Mouse (Mus musculus) R1 (cell line): ENCODE measurements at regions not wholly inside any gene's neighbourhood (a gene's known extent, or its start where the extent isn't known, plus 50 kb on each side); places are given as distances from the start of the nearest gene placed in this dataset.

ENCODE experiments used
- DNase-seq: peaks from one replicate; pipeline ENCODE4 v3.0.0-alpha.2; 2018; ENCODE audit warnings: low read depth, low spot score

GRCm38 (mm10) chr12:97529556-97529955, 729.7 kb downstream of the Galc start:
- DNase-seq = no peak

- DNase-seq = no peak
Observed at GRCm38 (mm10) chr12:97525931-97526330, 733.3 kb downstream of the Galc start.

DNA sequence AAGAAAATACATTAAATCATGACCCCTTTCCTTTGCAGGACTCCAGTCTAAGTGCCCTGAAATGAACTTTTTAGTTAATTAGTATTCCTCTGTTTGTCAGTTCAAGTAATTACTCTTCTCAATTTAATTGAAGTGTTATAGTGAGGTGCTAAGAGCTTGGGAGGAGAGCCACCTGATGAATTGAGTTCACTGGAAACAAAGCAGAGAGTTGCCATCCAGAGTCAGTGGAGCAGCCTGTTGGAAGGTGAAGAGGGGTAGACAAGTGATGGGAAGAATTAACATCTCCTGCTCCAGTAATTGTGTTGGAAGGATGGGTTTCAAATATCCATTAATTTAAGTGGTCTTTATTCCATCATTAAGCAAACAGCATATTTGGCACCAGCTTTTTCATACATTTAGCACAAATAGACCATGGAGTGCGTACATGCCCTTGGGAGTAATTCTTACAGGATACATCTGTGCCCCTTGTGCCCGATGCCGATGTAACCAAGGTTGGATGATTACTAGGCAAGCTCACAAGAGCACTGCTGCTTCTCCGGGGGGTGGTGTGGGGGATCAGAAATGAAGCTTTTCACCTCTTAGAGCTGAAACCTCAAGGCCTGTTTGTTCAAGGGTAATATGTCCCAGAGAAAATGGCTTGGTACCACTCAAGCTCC, 739.3 kb downstream of the Galc start:
- DNase-seq = no peak

DNA sequence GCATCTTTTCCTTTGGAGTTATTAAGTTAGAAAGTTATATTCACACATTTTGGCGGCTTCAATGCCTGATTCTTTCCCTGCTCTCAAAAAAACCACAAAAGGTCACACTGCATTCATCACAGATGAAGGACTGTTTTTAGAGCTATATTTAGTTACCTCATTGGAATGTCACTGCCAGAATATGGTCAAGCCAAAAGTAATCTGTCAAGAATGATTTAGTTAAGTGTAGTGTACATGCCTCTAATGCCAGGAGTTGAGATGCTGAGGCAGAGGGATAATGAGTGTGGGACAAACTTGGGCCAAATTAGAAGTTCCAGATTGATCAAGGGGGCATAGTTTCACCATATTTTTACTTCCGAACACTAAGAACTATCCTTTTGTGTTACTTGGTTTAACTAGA, 741.7 kb downstream of the Galc start:
- DNase-seq = no peak

DNA sequence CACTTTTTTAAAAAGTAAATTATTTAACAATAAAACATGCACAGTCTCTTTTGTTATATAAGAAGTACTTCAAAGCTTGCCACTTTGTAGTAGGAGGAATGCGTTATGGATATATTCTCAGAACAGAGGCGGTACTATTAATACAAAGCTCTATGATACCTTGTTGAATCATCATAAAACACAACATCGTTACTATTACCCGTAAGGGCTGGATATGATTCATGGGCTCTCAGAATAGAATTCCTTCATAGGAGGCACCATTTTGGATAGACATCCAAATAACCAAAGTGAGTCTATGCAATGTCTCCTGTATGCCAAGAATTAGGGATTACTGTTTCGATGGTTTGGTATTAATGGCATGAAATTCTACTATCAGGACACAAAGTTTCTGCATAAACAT, 743.5 kb downstream of the Galc start:
- DNase-seq = no peak

- DNase-seq = no peak
Observed at GRCm38 (mm10) chr12:97511866-97512265, 747.4 kb downstream of the Galc start.

DNA sequence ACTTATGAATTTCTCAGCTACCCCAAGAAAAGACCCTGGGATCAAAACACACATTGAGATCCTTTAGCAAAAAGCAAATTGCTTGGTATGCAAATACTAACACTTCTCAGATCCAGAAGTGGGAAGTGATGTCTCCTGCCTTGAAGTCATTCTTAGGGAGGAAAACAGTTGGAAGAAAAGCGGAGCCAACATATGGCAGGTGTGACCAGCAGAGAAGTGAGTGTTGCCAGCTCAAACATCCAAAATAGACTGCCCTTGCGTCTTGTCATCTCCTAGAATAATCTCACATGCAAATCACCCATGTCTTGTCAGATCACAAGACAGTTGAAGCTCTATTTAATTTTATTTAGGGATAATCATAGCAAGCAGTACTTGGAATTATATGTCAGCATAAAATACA, 757.8 kb downstream of the Galc start:
- no peak for DNase-seq

- DNase-seq = no peak
Observed at GRCm38 (mm10) chr12:97483559-97483958, 775.7 kb downstream of the Galc start.

GRCm38 (mm10) chr12:97476466-97477250, 782.6 kb downstream of the Galc start:
- no peak for DNase-seq

- DNase-seq = no peak
Observed at GRCm38 (mm10) chr12:97475751-97476150, 783.5 kb downstream of the Galc start.

GRCm38 (mm10) chr12:97469183-97469582, 790.1 kb downstream of the Galc start:
- no peak for DNase-seq

GRCm38 (mm10) chr12:97436141-97436540, 823.1 kb downstream of the Galc start:
- no peak for DNase-seq

- DNase-seq = no peak
Observed at GRCm38 (mm10) chr12:97434021-97434420, 825.2 kb downstream of the Galc start.

DNA sequence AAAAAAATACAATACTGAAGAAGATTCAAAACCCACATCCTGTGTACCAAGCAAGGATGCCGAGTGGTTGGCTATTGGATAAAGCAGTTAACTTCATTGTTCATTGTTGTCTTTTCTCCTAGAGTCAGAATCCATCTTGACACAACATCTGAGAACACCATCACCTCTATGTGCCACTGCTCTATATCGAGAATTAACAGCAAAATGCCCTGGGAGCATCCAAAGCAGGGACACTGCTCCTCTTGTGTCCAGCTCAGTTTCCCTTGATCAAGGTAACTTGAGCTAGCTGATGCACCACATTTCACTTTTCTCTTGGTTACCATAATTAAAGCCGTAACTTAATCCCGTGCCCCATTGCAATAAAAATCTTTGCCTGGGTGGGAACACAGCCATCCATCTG, 826.6 kb downstream of the Galc start:
- DNase-seq = no peak

DNA sequence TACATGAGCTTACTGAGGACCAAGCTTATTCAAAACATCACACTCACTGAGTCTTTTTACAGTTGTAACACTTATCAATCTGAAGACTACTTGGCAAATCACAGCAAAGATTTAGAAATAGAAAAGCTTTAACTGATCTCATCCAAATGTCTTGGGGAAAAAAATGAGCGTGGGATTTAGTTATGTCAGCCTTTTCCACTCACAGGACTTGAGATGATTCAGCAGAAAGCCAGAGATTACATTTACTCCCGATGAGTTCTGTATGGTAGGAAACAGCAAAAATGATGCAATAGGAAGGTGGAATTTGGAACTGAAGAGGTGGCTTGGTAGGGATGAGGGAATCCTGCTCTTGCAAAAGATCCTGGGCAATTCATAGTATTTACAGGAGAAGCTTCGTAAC, 831.0 kb downstream of the Galc start:
- DNase-seq = no peak

GRCm38 (mm10) chr12:97424726-97425125, 834.5 kb downstream of the Galc start:
- no peak for DNase-seq

- DNase-seq = peak; percentile 36
Observed at GRCm38 (mm10) chr12:97403440-97403839, 855.8 kb downstream of the Galc start.

GRCm38 (mm10) chr12:97402412-97403396, 856.6 kb downstream of the Galc start:
- peak; percentile 58 for DNase-seq

DNA sequence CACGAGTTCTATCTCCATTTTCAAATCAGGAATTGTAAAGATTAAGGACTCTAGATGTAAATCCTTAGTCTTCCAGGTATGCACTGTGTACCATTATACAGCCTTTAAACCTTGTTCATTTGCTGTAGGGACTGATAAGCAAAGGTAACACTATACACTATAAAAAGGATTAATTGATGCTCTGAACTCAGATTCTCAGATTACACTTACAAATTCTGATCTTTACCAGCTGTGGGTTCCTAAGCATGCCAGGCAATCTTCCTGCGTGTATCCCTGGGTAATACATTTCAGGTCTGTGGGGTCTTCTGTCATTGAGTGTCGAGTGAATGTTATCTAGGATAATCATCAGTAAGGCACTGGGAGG, 860.7 kb downstream of the Galc start:
- DNase-seq = no peak

DNA sequence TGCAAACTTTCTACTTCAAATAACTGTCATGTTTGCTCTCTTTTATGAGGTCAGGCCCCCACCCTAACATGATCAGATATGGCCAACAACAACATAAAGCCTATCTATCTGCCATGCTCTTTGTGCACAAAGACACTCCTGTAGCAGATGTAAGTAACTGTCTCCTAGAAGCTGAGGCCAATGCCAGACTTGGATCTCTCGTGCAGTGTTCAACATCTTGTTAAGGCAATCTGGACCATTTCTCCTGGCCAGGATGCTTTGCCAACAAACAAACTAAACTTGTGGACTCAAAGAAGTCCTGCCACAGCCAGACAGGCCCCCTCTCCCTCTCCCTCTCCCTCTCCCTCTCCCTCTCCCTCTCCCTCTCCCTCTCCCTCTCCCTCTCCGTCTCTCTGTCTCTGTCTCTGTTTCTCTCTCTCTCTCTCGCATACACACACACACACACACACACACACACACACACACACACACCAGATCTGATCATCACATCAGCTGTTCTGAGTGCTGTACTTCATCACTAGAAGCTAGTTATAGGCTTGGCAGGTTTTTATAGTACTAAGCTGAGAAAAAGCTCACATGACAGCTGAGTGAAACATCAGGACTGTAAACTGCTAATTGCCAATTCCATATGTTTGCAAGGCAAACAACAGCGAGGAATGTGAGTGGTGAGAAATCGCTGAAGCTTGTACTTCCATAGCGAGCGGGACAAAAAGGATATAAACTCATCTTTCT, 861.2 kb downstream of the Galc start:
- DNase-seq = no peak

DNA sequence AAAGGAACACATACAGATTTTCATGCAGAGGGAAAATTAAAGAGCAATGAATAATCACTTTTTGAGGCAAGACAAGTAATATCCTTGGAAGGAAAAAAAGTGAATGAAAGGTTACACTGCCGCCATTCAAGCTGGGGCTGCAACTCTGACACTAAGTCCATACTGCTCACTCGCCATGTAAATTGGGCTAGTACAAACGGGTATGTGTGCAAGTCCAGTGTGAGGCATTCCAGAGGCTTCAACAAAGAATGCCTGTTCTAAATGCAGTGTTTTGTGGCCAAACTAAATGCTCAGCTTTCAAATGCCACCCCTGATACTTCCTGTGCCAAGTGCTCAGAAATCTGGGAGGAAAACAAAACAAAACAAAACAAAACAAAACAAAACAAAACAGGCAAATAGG, 897.5 kb downstream of the Galc start:
- no peak for DNase-seq

DNA sequence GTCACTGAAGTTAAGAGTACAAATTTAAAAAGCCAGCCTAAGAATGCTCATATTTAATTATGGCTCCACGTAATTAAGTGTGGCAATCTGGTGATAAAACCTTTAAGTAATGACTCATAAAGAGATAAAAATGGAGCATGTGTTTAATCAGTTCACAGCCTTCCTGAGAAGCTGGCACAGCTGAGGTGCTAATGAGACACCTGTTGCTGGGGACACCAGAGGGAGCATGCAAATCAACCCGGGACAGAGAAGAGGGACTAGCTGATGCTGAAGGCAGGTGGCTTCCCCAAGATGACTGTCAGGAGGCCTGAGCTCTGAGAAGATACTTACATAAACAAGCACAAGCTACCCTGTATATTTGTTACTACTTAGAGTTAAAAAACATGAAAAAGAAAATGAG, 898.6 kb downstream of the Galc start:
- no peak for DNase-seq
